Mouse (Mus musculus) CD4-positive, CD25-positive, alpha-beta regulatory T cell, adult 4 months (primary cell): ENCODE data around the gene Npdc1. TPM values are rescaled to one million over a fixed set of nuclear protein-coding genes. Genes with fewer than 3 reads are reported as not detected.

Source experiments
- ATAC-seq: one replicate; pipeline ENCODE4 v1.8.0; 2017
- polyA plus RNA-seq, 2 experiments: library from polyadenylated mRNA; unstranded; fragments of 100-300 nt; shearing (Covaris generic); gene quantifications; one replicate each; pipeline ENCODE4 v1.2.1; 2017

Gene Npdc1
- 1 to 10 TPM; 1.4 to 2.3 TPM for polyA plus RNA-seq

DNA sequence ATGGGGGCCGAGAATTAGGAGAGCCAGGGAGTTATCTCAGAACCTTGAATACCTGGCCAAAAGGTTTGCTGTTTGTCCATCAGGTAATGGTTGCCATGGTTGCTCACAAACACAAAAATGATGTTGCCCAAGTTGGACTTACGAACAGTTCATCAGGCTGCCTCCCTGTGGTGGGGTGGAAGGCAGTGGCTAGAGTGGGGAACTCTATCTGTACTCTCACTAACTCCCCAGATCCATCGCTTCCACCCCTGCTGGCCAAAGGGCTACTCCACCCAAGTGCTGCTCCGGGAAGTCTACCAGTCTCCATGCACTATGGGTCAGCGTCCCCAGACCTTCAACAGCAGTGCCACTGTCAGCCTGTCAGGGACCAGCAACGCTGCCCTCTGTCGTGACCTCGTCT lies at the start of gene Npdc1:
Npdc1 (plus strand) TSS at position 301 of the 400 bp plus-strand sequence.
- no peak for ATAC-seq

DNA sequence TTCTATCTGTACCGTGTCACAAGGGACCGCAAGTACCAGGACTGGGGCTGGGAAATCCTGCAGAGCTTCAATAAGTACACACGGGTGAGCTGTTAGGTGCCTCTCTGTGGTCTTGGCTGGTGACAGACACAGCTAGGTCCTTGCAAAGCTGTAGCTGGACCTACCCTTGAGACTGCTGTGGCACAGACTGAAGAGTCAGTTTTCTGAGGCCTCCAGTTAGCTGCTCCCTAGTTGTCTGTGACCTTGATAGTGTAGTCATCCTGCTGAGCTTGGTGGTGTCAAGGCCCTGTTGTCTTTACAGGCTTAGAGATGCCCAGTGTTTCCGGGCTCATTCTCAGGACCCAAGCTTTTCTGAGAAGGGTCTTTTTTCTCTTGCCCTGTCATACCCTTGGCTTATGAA lies 49.7 kb upstream of the Npdc1 start:
- no peak for ATAC-seq

DNA sequence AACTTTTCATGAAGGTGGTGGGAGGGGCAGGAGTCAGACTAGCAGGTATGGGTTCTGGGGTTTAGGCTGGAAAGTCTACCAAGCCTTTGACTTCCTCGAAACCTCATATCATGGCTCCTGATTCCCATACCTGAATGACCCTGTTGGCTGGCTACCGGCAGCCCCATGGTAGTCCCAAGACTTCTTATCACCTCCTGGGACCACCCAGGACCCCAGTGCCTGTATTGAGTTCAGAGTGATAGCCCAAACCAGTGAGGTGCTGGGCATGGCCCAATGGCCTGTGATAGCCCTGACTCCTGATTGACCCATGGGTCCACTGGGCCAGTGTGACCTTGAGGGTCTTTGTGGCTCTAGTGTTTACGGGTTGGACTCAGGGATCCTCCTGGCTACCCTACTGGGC lies 48.5 kb upstream of the Npdc1 start:
- ATAC-seq: no peak

DNA sequence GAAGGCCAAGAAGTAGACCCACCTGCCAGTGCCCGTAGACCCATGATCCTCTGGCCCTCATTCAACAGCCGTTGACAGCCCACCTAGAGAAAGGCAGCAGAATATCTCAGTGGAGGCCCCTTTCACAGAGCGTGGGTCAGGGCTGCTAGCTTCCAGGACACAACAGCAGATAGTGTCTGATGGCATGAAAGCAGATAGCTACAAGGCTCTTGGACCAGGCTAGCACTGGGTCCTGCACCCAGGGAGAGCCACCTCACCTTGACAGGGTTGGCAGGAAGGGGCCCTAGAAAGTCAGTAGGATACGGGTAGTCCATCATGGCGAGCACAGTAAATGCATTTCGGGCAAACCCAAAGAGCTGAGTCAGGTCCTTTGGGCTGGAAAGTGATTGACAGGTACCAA lies 44.9 kb upstream of the Npdc1 start:
- no peak for ATAC-seq

DNA sequence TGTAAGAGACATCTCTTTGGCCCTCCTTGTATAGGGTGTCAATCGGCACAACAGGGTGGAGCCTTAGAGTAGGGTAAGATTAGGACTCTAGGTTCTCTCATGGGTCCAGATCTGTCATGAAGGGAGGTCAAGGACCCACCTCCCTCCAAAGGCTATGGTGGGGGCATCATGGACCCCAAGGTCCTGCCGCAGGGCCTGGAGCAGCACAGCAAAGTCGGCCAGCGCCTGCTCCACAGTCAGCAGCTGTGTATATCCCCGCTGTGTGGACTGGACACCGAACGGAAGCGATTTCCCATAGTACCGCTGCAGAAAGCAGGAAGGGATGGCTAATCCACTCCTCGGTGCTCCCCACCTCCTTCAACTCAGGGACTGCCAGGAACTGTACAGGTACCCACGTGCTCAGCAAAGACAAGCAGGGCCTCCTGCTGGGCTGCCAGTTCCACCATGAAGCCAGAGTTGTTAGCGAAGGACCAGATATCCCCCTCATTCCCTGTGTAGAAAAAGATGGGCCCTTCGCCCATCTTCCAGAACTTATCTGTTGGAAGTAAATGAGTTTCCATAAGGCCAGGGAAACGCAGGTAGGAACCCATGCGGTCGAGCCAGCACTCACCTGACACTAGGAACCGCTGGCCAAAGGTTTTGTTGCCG lies 43.6 kb upstream of the Npdc1 start:
- no peak for ATAC-seq

DNA sequence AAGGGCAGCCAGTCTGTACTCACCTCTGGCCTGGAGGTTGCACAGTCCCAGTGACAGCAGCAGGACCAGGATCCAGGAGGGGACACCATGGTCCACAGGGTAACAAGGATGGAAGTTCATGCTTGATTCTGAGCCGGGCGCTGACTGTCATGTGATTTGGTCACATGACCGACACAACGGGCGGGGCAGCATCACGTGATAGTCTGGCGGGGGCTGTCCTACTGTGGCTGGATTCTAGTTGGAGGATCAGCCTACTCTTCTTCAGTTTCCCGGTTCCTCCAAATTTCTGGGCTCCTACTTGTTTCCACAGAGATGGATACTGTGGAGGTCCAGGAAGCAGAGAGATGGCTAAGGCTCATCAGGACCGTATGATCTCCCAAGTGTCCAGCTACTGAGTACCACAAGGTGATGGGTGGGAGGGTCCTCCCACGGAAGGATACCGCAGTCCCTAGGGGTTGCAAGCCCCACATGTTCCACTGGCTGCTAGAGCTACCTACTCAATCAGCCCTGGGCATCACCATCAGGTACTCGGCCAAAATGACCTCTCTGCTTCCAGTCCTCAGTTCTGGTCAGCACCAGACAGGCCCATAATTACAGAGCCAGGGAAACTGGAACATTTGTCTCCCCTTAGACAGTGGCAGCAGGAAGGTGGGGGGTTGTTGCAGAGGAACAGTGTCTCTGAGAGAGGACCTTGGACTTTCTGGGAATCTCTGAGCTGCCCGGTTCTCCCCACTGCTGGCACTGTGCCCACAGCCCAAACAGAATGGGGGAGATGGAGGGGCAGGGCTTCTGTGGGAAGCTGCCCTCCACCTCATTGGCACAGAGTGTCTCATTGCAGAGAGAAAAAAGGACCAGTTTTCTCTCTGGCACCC lies 42.7 kb upstream of the Npdc1 start, which contains the start of gene Dpp7:
Dpp7 (minus strand) TSS at position 152 of the 872 bp plus-strand sequence.
- peak; percentile 87 for ATAC-seq

DNA sequence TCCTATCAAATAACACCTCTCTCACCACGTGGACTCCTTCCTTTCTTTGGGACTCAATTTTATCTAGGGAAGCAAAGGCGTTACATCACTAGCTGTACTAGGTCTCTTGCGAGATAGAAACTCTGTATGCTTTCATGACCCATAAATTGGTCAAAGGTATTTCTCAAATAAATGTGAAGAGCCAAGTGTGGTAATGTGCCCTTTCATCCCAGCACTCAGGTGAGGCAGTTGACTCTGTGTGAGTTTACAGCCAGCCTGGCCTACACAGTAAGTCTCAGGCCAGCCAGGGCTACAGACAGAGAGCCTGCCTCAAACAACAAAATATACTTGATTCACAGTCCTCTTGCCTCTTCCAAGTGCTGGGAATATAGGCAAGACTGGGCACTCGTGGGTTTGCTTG lies 39.3 kb upstream of the Npdc1 start:
- no peak for ATAC-seq

DNA sequence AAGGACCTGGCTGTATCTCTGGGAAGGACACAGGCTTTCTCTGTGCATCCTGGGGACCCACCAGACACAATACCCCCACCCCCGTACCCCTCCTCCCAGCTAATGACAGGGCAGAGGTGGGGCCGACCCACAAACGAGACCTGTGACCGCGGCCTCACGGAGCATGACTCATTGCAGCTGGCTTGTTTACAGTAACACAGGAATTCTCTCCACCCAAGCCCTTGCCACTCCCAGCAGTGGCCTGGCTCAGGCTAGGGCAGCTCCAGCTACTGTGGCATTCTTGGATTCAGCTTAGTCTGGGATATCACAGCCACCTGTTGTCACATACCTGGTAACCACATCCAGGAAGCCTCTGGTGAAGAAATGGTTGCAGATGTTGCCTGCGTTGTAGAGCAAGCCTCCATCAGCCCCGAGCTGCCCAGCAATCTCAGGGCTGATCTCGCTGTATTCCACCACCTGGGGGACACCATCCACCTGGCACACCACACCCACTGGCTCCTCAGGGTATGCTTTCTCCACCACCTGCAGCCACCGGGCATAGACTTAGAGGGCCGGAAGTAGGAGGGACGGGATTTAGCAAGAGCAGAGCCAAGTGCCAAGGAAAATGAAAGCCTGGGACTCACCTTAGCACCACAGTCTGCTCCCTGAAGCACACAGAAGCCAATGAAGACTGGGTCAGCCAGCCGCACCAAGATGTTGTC lies 35.5 kb upstream of the Npdc1 start:
- no peak for ATAC-seq

DNA sequence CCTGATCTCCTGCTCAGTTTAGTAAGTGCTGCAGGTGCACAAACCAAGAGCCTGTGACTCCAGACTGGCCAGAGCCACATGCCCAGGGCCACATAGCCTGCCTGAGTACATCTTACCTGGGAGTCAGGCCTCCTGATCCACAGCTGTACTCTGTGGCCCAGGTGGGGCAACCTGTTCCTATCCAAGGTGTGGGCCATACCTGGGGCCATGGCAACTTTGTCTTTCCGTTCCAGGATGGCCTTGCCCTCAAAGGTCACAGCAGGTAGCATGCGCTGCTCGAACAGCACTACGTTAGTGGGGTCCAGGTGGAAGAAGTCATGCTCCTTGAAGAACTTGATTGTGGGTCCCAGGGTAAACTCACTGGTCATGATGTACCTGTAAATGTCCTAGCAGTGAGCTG lies 34.8 kb upstream of the Npdc1 start:
- no peak for ATAC-seq

DNA sequence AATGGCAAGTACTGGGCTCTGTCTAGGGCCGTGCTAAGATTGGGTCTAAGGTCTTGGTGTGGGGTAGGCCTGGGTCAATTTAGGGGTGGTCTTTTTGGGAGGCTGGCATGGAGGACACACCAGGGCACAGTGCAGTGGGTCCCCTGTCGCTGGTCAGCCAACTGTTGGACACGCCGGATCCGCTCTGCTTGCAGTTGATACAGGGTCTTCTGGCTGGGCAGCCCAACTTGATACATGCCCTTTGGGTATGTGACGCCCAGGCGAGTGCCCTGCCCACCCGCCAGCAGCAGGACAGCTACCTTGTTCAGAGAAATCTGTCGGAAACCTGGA lies 34.4 kb upstream of the Npdc1 start:
- no peak for ATAC-seq

DNA sequence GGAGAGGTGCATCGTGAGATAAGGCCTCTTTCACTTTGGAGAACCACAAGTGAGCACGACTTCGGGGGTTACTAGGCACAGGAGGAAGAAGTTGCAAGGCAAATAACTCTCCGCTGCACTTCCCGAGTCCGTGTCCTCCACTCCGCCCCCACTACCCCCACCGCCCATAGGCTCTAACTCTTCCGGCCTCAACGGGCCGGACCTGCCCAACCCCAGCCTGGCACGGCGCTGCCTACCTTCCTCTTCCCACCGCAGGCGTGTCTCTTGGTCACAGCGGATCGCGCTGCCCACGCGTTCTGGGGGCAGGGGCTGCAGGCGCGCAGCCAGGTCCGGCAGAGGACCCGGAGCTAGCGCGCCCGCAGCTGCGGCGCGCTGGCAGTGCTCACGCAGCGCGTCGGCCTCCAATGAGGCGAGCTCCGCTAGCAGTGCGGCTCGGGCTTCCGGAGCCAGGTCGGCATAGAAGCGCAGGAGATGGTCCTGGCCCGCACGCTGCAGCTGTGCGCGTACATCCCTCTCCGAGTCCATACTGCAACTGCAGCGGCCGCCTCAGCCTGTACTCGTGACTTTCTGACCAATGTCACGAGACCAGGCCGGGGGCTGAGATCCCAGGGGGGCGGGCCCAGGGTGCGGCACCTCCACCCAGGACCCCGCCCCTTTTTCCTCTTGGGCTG lies 33.9 kb upstream of the Npdc1 start, which contains the start of gene Uap1l1:
Uap1l1 (minus strand) TSS at position 592 of the 671 bp plus-strand sequence.
- ATAC-seq: peak; percentile 86

DNA sequence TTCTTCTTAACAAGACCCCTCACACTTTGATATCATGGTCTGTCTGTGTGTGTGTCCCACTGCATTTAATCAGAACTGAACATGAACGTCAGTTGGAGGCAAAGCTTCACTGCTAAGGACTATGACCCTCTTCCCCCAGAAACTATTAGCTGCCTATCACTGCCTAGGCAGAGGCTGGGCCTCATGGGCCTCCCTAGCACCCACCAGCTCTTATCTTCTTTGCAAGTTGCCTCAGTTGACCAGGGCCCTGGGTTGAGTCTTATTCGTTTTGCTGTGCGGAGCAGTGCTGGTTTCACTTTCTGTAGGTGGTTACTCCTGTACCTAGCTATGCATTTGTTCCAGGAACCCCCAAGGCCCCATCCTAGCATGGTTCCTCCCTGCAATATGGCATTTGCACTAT lies 29.2 kb upstream of the Npdc1 start:
- ATAC-seq: no peak

DNA sequence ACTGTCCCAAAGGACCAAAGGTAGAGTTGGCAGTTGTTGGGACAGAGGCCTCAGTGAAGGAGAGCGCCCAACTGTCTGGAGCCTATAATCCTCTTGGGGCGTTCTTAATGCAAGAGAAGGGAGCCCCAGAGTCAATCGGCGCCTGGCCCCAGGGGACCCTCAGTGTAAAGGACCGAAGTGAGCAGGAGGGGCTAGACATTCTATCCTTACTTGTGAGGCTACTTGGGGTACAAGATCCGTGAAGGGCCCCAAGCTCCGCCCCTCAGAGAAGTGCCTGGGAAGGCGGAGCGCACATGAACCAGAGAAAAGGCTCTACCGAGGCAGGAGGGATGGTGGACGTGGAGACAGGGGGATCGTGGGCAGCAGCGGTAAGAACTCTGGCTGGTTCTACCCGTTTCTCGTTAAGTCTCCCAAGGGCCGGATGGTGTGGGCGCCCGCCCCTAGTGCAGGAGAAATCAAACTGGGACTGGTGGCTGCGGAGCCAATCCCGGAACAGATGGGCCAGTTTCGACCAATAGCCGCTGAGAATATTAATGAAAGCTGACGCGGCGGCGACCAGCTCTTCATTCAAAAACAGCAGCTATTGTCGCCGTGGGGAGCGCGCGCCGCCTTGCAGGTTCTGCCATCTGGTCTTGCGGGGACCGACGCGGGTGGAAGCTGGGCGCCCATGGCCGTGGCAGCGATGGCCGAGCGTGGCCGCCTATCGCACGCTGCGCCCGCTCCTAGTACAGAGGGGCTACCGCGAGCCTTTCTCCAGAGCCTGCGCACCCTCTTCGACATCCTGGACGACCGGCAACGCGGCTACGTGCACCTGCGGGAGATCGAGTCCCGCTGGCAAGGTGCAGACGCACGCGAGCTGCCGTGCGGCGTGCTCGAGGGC lies 27.1 kb upstream of the Npdc1 start, which contains the start of gene Sapcd2:
Sapcd2 (plus strand) TSS at position 558 of the 880 bp plus-strand sequence.
- peak; percentile 99 for ATAC-seq

DNA sequence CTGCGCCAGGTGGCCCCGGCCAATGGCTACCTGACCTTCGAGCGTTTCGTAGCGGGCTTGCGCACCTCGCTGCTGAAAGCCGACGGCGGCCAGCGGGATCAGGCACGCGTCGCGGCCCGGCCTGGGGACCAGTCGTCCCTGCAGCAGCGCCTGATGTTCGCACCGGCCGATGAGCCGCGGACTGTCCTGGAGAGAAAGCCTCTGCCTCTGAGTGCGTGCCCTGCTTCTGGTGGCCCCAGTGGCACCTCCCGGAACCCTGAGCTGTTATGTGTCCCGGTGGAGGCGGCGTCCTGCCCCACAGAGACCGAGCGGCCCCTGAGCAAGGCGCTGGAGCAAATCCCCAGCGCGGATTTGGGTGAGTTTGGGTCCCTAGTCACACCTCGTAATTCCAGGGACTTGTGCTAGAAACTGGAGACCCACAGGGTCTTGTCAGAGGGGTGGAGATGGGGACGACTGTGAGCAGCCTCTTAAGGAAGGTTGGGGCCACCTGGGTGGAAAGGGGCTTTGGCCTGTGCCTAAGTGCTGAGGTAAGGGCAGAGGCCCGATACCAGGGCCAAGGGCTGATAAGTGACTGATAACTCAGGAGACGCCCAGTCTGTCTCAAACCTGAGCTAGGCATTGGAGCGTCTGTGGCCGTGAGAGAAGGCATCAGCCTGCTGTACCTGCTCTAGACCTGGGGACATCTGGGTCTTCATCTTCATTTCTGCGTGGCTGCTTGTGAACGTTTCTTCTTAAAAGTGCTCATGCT lies 26.3 kb upstream of the Npdc1 start:
- no peak for ATAC-seq

DNA sequence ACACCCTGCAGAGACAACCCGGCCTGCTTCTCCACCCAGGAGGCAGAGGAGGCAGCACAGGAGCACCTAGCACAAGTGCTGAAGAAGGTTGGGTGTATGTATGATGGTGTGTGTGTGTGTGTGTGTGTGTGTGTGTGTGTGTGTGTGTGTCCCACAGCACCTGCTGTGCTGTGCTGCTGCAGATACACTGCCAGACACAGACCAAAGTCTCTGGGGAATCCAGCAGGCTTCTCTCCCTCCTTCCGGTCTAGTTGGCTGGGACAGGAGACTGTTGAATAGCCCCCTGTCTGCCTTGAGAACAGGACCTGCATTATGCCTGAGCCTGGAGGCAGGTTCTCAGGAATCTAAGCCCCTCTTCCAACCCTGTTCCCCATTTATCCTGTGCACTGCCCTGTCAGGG lies 25.7 kb upstream of the Npdc1 start:
- no peak for ATAC-seq

DNA sequence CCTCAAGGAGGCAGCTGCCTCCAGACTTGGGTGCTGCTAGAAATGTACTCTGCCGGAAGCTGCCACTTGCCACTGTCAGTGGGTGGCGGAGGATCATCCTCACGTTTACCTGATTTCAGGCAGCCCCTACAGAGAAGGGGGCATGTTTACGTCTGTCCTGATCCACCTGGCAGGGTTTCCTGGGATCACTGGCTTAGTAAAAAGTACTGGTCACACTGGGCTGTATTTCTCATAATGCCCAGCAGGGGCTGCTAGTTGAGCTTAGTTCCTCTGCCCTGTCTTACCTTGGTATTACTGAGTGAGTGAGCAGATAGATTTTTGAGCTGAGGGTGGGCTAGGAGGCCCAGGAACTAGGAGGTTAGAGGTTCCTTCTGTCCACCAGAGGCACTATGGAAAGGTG lies 22.6 kb upstream of the Npdc1 start:
- no peak for ATAC-seq

DNA sequence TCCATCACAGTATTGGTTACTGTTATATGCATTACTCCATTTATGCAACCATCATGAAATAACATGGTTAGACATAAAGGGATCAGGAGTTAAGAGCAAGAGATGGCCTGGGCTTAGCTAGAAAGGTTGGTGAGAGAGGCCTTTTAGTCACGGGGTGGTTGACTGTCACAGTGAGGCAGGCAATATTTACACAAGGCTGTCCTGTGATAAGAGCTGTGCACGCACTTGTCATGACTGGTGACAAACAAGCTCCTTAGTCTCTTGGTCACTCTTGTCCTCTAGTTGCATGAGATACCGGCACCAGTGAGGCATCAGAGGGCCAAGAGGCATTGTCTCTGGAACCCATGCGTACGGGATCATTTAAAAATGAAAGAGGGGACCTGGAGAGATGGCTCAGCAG lies 14.7 kb upstream of the Npdc1 start:
- ATAC-seq: no peak

DNA sequence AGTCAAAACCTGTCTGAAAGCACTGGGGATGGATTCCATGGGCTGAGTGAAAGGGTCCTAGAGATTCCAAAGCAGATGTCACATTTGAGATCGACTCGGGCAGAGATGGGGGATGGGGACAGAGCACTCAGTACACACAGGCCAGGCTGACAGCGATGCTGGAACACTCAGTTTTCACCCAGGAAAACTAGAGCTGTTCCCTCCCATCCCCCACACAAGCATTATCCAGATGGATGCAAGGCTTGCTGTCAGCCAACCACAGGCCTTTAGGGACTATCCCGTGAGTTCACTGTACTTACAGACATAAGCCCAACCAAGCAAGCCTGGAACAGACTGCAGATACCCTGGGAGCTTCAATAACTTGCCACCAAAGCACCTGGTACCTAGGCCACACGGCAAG lies 7.9 kb upstream of the Npdc1 start:
- no peak for ATAC-seq

DNA sequence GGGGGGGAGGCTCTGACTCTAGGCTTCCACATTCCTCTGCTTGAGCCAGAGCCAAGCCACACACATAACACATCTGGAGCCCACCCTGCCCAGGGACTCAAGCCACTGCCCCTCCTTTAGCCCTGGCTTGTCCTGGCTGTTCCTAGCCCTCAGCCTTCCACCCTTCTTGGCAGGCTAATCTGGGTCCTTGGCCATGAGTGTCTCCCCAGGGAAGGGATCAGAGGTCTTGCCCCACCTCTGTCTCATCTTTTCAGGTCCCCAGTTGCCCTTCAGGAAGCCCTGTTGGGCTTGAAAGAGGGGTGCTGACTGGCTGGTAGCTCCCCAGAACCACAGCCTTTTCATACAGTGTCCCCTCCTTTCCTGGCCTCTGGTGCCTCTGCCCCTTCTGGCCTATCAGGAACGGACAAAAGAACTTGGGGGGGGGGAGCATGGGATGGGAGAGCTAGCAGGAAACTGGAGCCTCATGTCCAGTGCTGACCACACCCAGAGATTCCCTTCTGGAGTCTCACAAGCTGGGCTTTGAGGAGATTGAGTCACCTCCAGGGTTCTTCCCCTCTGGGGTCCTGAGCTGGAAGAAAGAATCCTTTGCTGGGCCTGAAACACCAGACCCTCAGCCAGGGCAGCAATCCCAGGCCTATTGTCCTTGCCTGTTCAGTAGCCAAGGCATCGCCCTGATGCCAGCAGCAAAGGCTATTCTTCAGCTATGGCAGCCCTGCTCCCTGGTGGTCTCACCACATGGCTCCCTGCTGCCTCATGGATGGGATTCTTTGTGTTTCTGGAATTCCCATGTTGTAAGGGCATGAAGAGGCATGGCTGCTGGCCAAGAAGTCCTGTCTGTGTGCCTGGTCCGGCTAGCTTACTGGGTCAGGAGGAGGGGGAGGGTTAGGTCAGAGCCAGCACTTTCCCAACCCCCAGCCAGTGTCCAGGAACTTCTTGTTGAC lies 4.6 kb upstream of the Npdc1 start:
- ATAC-seq: no peak
